Mouse (Mus musculus) common myeloid progenitor, adult 5-6 weeks (primary cell): ENCODE data around the gene Chst11. TPM values are rescaled to one million over a fixed set of nuclear protein-coding genes. Genes with fewer than 3 reads are reported as not detected.
"Not testable (repeated sequence)": the region's sequence is repeated elsewhere in the genome, so short reads cannot be mapped to it uniquely, and the experiment has no call there.

Experiments used
- ATAC-seq: replicated peaks from 2 replicates; pipeline ENCODE4 v1.8.0; 2016; ENCODE audit warnings: low read depth, mild to moderate bottlenecking, moderate TSS enrichment, inconsistent platforms; ENCODE audit not compliant: poor library complexity, severe bottlenecking
- total RNA-seq: library from RNA; stranded (forward); fragments of 200-1000, 187-1606 nt; gene quantifications from 2 replicates; pipeline ENCODE4 v1.2.3, GENCODE M21; 2017

Gene Chst11
- total RNA-seq, 1 experiment from 2014 or later, result 18.6 TPM

DNA sequence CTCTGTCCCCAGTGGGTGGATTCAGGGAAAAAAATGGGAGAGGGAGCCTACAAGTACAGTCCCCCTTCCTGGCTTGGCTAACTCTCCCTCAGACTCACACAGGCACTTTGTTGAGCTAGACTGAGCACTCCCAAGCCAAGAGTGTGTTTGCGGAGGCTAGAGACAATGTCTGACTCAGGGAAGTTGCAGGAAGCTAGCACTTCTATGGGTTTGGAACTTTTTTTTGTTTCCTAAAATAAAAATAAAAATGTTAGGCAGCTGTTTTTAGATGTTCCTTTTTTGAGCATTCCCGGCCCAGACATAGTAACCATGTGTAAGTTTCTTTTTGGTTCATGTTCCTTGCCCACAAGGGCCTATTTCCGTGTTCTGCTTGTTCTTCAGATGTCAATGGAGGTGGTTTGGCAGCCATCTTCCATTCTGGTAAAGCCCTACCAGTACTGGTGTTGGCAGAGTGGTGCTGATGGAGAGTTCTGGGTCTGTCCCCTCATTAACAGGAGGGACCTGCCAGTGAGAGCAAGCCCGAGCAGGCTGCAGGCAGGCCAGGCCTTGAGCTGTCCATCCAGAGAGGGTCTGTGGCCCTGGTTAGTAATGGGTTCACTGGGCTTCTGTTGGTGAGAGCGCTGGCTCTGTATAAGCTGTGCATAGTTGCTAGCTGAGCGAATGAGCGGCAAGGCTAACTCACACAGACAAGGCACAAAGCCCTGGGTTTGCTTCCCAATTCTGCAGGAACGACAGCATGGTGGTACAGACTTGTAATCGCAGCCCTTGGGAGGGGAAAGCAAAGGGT, 116.3 kb downstream of the Chst11 start:
- ATAC-seq, result peak; percentile 30; the same call in 1 of the 2 replicates

DNA sequence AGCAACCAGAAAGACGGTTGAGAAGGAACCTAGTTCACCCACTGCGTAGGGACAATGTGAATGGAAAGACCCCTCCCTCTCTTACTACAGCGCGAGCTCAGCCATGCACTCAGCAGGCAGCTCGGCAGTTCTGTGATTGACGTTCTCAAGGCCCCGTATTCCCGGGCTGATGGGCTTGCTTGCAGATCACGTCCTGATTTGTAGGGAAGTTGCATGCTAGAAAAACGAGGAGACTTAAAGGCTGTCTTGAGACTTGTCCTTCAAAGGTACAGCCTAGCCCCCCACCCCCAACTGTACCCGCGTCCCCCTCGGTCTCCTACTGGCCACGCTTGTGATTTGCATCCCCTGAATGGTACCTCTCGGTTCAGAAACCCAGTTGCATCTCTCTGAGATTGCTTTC, 117.4 kb downstream of the Chst11 start:
- ATAC-seq, result no peak

DNA sequence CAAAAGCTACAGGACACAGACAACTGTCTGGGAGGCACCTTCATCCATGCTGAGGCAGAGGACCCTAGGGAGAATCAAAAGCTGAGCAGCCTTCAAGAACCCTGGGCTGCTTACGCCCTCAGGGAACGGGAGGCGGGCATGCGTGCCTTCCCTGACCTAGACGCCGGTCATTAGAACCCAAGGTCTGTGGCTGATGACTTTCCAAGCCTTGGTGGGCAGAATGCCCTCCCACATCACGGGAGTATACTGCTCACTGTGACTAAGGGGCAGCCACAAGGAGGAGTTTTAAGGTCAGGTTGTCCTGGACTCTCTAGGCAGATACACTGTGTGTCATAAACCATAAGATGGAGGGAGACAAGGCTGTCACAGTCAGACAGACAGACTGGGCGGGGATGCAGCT, 118.9 kb downstream of the Chst11 start:
- ATAC-seq, result no peak

DNA sequence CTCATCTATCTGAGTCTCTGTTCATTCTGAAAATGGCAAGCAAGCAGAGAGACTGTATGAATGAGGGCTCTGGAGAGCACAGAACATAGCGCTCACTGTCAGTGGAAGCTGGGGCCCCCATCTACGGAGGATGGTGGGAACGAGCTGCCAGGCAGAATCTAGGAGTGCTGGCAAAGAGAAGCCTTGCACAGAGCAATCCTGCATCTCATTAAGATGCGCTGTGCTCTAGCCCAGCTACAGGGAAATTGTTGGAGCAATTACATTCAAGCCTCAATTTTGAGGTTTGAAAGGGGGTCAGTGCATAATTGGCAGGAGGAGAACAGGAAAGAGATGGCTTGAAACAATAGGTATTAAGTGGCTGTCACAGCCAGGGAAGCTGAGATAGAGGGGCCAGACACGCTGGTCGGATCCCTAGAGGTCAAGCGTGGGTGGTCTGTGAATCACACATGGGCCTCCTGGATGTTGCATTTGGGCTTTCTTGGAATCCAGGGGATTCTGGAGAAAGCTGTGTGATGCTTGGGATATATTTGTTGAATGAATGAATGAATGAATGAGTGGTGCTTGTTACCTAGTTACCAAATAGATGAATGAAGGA, 121.0 kb downstream of the Chst11 start:
- ATAC-seq, result no peak

DNA sequence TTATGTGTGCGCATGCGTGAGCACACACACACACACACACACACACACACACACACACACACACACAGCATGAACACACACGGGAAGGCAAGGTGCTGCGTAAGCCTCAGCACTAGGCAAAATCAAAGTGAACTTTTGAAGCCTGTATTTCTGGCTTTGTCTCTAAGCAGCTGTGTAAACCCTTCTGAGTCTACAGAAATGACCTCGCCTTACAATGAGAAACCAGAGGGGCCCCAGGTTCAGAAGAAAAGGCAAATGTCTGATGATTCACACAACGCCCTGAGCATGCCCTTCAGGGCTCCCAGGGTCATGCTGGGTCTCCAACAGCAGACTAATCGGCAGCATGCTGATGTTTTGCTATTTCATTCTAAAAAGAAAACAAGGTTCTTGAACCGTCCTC, 122.1 kb downstream of the Chst11 start:
- no peak for ATAC-seq

DNA sequence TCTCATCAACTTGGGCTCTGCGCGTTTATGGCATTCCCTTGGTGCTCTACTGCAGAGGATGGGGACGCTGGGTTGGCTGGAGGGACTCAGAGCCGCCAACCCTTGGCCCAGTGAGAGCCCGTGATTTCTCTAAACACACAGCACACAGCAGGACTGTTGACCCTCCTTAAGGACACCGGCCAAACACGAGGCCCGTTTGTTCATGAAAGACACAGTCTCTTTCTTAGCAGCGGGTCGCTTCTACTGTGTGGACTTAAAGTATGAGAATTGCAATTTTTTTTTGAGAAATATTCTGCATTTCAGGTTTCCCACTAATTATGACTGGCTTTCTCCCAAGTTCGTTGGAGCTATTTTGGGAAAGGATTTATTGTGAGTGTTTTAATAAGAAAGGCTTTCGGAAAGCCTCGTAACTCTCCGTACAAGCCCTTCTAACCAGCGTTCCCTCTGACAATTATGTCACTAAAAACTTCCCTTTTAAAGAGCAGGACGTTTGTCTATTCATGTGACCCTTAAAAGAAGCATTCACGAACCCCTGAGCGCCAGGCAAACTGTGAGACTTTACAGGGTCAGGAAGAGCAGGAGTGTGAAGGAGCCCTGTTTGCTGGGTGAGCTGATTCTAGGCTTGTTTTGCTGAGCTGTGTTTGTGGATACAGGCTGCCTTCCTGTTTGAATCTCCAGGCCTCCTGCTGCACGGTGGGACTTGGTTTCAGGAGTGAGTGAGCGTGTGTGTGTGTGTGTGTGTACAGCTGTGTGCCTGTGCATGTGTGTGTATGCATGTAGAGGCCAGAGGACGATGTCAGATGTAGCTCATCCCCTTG, 122.8 kb downstream of the Chst11 start:
- no peak for ATAC-seq

DNA sequence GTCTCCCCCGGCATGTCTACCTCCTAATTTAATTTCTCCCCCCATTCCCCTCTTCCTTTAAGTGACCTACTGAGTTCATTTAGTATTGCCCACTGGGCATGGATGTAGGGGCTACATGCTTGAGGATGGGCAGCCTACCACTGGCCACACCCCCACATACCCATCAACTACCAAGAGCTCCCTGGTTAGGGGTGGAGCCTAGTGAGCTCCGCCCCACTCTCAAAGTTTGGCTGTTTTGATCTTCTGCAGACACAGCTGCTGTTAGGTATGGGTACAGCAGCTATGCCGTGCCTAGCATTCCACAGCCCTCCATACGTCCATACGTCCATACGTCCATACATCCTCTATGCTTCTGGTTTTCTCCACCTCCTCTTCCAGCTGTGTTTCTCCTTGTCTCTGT, 123.6 kb downstream of the Chst11 start:
- no peak; the same call in 1 of the 2 replicates for ATAC-seq

DNA sequence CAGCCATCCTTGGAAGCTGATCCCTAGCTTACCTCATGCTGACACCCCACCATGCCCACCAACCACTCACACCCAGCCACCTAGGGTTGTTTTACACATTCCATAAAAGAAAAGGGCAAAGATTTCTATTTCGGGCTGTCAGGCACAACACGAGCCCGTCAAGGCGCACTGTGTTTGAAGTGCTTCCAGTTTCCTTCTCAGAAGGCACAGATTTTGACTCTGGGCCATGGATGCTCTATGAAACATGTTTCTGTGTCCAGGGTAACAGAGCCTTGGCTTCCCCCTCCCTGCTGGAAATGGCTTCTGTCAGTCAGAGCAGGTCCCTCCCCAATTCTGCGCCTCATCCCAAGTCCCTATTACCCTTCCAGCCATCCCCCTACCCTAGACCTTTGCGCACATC, 125.7 kb downstream of the Chst11 start:
- no peak for ATAC-seq

DNA sequence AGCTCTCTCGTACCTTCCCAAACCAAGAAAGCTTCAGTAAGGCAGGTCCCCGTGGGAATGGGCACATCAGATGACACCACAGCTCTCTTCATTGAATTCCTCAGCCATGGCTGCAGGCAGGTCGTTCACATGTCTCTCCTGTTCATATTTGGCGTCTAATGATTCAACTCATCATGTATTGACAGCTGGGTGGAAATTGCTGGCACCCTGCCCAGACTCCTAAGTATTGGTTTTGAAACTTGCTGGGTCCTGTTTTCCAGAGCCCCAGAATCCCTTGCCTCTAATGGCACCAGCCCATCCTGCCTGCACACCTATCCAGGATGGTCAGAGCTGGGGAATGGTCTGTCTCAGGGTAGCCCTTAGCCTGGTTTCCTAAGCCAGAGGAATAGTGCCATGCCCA, 127.0 kb downstream of the Chst11 start:
- no peak for ATAC-seq

DNA sequence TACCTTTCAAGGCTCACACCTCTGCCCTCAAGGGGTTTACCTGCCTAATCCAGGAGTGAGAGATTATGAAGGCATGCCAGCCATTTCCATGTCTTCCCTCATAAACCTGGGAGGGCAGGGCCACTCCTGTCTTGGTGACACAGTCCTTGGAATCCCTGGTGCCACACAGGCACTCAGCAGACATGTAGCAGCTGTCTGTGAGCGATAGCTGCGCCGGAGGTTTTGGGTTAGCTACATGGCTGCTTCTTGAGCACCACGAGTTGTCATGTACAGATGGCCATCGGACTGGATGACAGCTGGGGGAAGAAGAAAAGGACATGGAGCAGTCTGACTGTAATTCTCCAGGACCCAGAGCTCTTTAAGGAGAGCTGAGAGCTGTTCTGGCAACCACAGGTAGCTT, 129.3 kb downstream of the Chst11 start:
- no peak for ATAC-seq

DNA sequence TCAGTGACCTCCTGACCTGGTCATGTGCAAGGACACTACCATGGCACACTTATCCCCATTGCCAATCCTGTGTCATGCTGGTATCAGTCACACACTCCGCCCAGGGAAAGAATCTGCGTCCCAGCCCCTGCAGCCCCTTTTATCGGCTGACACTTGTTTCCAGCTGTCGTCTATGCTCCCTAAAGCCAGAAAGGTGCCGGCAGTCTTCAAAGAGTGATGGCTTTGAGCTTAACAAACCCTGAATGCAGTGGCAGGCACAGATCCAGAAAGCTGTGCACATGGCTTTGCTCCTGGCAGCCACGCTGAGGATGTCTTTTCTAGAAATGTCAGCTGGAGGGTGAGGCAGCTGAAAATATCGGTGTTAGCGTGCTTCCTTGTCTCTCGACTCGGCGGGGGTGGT, 131.6 kb downstream of the Chst11 start:
- ATAC-seq, result no peak

DNA sequence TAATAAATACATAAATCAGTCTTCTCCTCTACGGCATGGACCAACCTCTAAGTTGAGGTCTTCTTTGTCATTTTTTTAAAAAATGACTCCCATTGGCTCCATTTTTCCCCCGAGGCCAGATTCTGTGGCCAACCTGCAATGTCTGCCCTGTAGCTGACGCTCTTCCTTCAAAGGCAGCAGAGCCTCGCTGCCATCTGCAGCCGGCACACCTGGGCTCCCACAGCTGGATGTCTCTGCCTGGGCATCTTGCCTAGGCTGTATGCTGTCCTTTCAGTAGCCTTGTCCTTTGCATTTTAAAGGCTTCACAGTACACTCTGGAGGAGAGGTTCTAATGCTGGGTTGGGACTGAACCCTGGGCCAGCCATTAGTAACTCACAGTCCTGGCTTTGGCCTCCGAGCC, 132.6 kb downstream of the Chst11 start:
- no peak for ATAC-seq

DNA sequence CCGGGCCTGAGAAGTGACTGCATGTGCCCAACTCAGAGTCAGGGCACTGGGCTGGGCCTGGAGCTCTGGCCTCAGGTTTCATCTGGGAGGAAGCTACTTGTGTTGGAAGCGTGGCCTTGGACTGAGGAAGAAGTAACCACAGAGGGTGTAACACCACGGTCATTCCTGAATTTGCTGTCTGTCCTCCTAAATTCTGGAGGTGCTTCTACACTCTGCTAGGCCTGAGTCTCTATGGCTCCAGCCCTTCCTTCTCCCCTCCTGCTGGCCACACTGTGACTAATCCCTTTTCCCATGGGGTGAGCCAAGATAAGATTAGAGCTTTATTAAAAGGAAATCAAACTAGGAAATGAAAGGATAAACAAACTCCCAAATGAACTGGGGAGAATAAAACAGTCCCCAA, 133.3 kb downstream of the Chst11 start:
- ATAC-seq, result no peak

DNA sequence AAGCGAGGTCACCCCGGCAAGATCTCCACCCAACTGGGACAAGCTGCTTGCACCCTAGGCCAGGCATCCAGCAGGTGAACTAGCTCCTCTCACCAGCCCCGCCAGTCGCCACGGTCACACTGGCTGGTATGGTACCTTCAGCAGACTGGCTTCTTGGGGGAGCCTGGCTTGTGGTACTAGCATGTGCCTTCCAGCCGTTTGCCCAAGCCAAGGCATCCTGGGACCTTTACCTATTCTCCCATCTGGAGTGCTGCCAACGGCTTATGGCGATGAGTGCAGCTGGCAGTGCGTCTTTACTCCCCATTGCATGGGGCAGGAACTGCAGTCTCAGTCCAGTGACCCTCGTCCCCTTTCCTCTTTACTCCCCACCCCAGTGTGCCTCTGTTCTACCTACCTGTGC, 133.7 kb downstream of the Chst11 start:
- no peak for ATAC-seq

DNA sequence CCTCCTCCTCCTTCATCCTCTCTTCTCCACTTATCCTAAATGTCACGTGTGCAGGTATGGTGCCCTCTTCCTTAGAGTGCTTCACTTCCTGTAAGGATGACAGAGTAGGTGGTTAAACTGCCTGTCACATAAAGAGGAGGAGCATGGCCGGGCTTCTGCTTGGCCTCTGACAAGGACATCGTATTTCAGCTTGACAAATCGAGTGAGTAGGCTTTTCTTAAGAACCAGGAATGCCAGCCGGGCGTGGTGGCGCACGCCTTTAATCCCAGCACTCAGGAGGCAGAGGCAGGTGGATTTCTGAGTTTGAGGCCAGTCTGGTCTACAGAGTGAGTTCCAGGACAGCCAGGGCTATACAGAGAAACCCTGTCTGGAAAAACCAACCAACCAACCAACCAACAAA, 134.2 kb downstream of the Chst11 start:
- ATAC-seq, result not testable (repeated sequence)

DNA sequence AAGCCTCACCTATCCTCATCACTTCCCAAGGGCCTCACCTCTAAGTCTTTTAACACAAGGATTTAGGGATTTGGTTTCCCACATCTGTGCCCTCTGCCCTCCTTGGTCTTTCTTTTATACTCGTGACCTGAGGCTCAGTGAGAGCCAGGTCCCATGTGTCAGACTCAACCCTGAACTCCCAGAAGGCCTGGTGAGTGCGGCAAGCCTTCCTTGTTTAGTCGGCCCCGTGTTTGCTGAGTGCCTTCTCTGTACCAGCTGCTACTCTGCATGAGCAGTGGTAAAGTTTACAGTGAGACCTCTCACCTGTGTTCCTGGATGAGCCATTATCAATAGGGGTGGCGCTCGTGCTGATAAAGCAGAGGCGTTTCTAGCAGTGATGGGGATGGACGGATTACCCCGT, 134.6 kb downstream of the Chst11 start:
- no peak for ATAC-seq

DNA sequence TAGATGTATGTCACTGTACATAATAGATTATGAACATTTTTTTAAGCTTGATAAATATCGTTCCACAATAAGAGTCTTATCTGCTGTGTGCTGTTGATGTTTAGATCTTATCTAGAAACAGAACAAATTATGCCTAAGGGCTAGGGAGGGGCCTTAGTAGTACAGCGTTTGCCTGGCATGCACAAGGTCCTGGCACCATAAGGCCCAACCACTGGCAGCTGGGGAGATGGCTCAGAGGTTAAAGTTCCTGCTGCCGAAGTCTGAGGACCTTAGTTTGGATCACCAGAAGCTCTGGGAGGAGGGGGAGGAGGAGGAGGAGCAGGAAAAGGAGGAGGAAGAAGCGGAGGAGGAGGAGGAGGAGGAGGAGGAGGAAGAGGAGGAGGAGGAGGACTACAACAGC, 135.6 kb downstream of the Chst11 start:
- no peak for ATAC-seq

DNA sequence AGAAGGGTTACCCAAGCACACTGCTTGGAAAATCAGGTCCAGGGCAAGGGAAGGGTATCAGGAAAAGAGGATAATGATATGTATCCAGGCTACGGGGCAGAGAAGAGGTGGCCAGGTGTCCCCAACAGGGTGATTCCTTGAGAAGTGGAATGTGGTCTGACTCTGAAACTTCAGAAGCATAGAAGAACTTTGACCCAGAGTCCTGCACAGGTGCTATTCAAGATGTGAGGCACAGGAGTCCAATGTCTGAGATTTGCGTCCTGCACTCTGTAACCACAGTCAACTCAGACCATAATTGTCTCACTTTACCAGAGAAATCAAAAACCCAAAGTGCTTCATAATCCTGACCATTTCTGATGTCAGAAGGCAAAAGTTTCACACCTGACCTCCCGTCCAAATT, 139.3 kb downstream of the Chst11 start:
- no peak for ATAC-seq

DNA sequence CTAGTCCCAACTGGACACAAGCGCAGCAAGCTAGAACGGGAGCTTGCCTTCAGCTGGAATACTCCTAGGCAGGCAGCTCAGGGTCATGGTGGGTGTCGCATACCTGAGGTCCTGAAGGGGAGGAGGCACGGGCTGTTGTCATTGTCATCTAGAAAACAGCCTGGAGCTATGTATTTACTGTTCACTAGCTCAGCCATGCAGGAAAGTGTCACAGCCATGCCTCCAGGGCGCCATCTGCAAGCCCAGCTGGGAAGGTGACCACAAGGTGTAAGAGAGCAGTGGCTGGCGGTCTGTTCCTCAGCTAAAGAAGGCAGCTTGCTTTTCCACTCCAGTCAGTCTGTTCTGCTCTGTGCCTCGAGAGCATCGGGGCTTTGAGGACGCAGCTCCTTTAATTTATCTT, 141.1 kb downstream of the Chst11 start:
- ATAC-seq, result no peak

DNA sequence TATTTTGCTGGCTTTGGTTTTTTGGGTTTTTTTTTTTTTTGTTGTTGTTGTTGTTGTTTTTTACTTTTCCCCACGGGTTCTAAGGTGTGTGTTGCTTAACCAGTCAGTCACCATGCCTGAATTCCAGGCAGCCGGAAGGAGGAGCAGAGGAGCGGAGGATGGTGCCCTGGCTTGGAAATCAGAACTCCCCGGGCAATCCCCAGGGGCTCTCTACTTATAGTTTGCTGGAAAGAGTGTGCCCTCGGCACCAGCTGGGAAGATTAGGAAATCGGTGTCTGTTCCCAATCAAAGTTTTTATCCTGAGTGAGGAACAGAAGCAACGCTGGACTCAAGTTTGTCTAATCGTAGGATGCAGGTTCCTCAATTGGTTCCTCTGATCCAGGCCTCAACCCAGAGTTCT, 143.1 kb downstream of the Chst11 start:
- ATAC-seq, result no peak

DNA sequence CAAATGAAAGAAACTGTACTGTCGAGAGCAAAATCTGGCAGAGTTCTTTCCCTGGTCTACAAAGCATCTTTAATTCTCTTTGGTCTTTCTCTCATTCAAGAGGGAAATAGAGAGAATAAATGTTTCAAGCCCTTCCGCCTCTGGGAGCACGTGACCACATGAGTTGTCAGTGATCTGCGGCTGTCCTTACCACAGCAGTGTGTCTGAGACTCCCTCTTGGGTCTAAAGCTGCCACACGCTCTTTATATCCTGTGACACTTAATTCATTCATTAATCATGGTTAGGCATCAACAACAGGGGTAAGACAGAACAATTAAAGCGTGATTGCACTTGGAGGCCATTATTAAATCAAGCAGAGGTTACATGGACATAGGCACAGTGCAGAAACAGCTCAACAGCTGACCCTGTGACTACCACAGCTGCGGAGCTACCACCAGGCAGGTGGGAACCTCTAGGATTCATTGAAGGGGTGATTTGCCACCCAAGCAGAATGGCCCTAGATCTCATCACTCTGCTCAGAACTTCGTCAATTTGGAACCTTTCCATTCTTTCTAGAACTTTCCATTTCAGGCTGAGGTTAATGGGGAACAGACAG, 144.4 kb downstream of the Chst11 start:
- peak; percentile 71 for ATAC-seq
